Mouse (Mus musculus): Measurements from ENCODE around the gene AY358078. TPM values are rescaled to one million over a fixed set of nuclear protein-coding genes. Genes with fewer than 3 reads are reported as not detected.
"Not testable (repeated sequence)": the region's sequence is repeated elsewhere in the genome, so short reads cannot be mapped to it uniquely, and the experiment has no call there.

The AY358078 gene
- polyA plus RNA-seq, 1 experiment from 2014 or later: not detected

GRCm38 (mm10) chr14:51838480-51838879 is 38.6 kb downstream of the AY358078 start:
- H3K4me3 ChIP-seq; H3K4me1 ChIP-seq; ATAC-seq; H3K4me2 ChIP-seq; H3K9me3 ChIP-seq (replicated peaks); H3K27ac ChIP-seq; H3K36me3 ChIP-seq; H3K9ac ChIP-seq; H3K27me3 ChIP-seq (replicated peaks): not testable (repeated sequence)
- 23% methylated on average over 2 of the region's 2 CpGs for WGBS (ENCODE audit: insufficient replicate concordance)

- Histone ChIP-seq H3K27ac (no peak overlapping the region), H3K4me1 (no peaks in the 10 kb centered on the region), H3K36me3 (no peaks in the 10 kb centered on the region), H3K9ac (no peak overlapping the region), H3K4me2 (no peak overlapping the region), H3K4me3 (no peak overlapping the region), H3K27me3 (replicated peaks) (no peaks in the 10 kb centered on the region), H3K9me3 (replicated peaks) (no peaks in the 10 kb centered on the region)
- WGBS (ENCODE audit: insufficient replicate concordance): 50% methylated on average over 1 of the region's 1 CpGs
- no peak for ATAC-seq
Observed at GRCm38 (mm10) chr14:51842250-51842649, 42.4 kb downstream of the AY358078 start.

GRCm38 (mm10) chr14:51842781-51843180 is 42.9 kb downstream of the AY358078 start:
- Histone ChIP-seq H3K27me3 (replicated peaks) (no peaks in the 10 kb centered on the region), H3K4me1 (no peaks in the 10 kb centered on the region), H3K27ac (no peak overlapping the region), H3K9me3 (replicated peaks) (no peaks in the 10 kb centered on the region), H3K4me3 (no peak overlapping the region), H3K4me2 (no peak overlapping the region), H3K36me3 (no peaks in the 10 kb centered on the region), H3K9ac (no peak overlapping the region)
- no peak for ATAC-seq
- 54% methylated on average over 2 of the region's 2 CpGs for WGBS (ENCODE audit: insufficient replicate concordance)

- Histone ChIP-seq H3K27ac (no peak overlapping the region), H3K9ac (no peak overlapping the region), H3K36me3 (no peaks in the 10 kb centered on the region)
Observed at GRCm38 (mm10) chr14:51843882-51844281, 44.0 kb downstream of the AY358078 start.

GRCm38 (mm10) chr14:51846566-51846965 is 46.7 kb downstream of the AY358078 start:
- Histone ChIP-seq H3K4me2 (no peak overlapping the region), H3K36me3 (no peaks in the 10 kb centered on the region), H3K27ac (no peak overlapping the region), H3K27me3 (replicated peaks) (no peaks in the 10 kb centered on the region), H3K9me3 (replicated peaks) (no peaks in the 10 kb centered on the region), H3K9ac (no peak overlapping the region), H3K4me1 (no peaks in the 10 kb centered on the region), H3K4me3 (no peak overlapping the region)
- no peak for ATAC-seq
- WGBS (ENCODE audit: insufficient replicate concordance): 62% methylated on average over 3 of the region's 3 CpGs

More at GRCm38 (mm10) chr14:51843882-51844281, 44.0 kb downstream of the AY358078 start:
- ATAC-seq: no peak
- H3K9me3 ChIP-seq (replicated peaks): no peaks in the 10 kb centered on the region
- no peak overlapping the region for H3K4me3 ChIP-seq
- no peak overlapping the region for H3K4me2 ChIP-seq
- H3K4me1 ChIP-seq: no peaks in the 10 kb centered on the region
- H3K27me3 ChIP-seq (replicated peaks): no peaks in the 10 kb centered on the region

GRCm38 (mm10) chr14:51851006-51851405 is 51.2 kb downstream of the AY358078 start:
- H3K4me2 ChIP-seq, ATAC-seq: not testable (repeated sequence)

GRCm38 (mm10) chr14:51853399-51853798 is 53.6 kb downstream of the AY358078 start, which contains the start of gene Ear6:
Ear6 (plus strand) TSS chr14:51853699.
- Histone ChIP-seq H3K4me3 (no peak within 1 kb of the TSS), H3K9me3 (replicated peaks) (no peaks in the 10 kb centered on the region), H3K4me2 (no peak within 1 kb of the TSS), H3K27ac (no peak within 1 kb of the TSS), H3K4me1 (no peaks in the 10 kb centered on the region), H3K9ac (no peak within 1 kb of the TSS), H3K36me3 (no peaks in the 10 kb centered on the region), H3K27me3 (replicated peaks) (no peaks in the 10 kb centered on the region)
- no peak for ATAC-seq

More at GRCm38 (mm10) chr14:51851006-51851405, 51.2 kb downstream of the AY358078 start:
- WGBS (ENCODE audit: insufficient replicate concordance): 44% methylated on average over 3 of the region's 3 CpGs
- H3K27me3 ChIP-seq (replicated peaks); H3K27ac ChIP-seq; H3K4me3 ChIP-seq; H3K9ac ChIP-seq; H3K4me1 ChIP-seq; H3K9me3 ChIP-seq (replicated peaks); H3K36me3 ChIP-seq: not testable (repeated sequence)

GRCm38 (mm10) chr14:51855280-51855679 is 55.4 kb downstream of the AY358078 start:
- H3K27ac ChIP-seq; ATAC-seq; H3K4me2 ChIP-seq; H3K27me3 ChIP-seq (replicated peaks); H3K9ac ChIP-seq; H3K36me3 ChIP-seq; H3K4me3 ChIP-seq; H3K4me1 ChIP-seq; H3K9me3 ChIP-seq (replicated peaks): not testable (repeated sequence)
- WGBS (ENCODE audit: insufficient replicate concordance): 56% methylated on average over 7 of the region's 7 CpGs

- H3K27ac ChIP-seq; H3K4me2 ChIP-seq; H3K27me3 ChIP-seq (replicated peaks); ATAC-seq; H3K9me3 ChIP-seq (replicated peaks); H3K4me1 ChIP-seq; H3K4me3 ChIP-seq; H3K9ac ChIP-seq; H3K36me3 ChIP-seq: not testable (repeated sequence)
- 6% methylated on average over 1 of the region's 1 CpGs for WGBS (ENCODE audit: insufficient replicate concordance)
Observed at GRCm38 (mm10) chr14:51863603-51864002, 63.8 kb downstream of the AY358078 start.

GRCm38 (mm10) chr14:51870756-51871155 is 70.9 kb downstream of the AY358078 start:
- H3K4me1 ChIP-seq: no peaks in the 10 kb centered on the region
- H3K27ac ChIP-seq: no peak overlapping the region
- H3K9ac ChIP-seq: no peak overlapping the region
- H3K4me2 ChIP-seq: no peak overlapping the region
- H3K4me3 ChIP-seq: no peak overlapping the region
- H3K9me3 ChIP-seq (replicated peaks): no peaks in the 10 kb centered on the region
- H3K27me3 ChIP-seq (replicated peaks): no peaks in the 10 kb centered on the region; the same call in 1 of the 2 replicates
- WGBS (ENCODE audit: insufficient replicate concordance): 52% methylated on average over 2 of the region's 2 CpGs
- ATAC-seq: no peak
- no peaks in the 10 kb centered on the region for H3K36me3 ChIP-seq

- H3K9ac ChIP-seq: no peak overlapping the region
- H3K4me2 ChIP-seq: no peak overlapping the region
- H3K27me3 ChIP-seq (replicated peaks): peaks cover 4% of the 10 kb centered on the region; the same call in 1 of the 2 replicates
- no peak for ATAC-seq
- no peak overlapping the region for H3K27ac ChIP-seq
- H3K4me1 ChIP-seq: no peaks in the 10 kb centered on the region
- no peak overlapping the region for H3K4me3 ChIP-seq
- H3K36me3 ChIP-seq: no peaks in the 10 kb centered on the region
- 66% methylated on average over 9 of the region's 9 CpGs for WGBS (ENCODE audit: insufficient replicate concordance)
- H3K9me3 ChIP-seq (replicated peaks): no peaks in the 10 kb centered on the region
Observed at GRCm38 (mm10) chr14:51871741-51872140, 71.9 kb downstream of the AY358078 start.
